Mouse (Mus musculus): ENCODE results near the gene Thap2. TPM values are rescaled to one million over a fixed set of nuclear protein-coding genes. Genes with fewer than 3 reads are reported as not detected.

The Thap2 gene
- polyA plus RNA-seq, 1 experiment from 2014 or later = 36.1 TPM

- no peaks in the 10 kb centered on the region for H3K9me3 ChIP-seq
- no peak overlapping the region for H3K27ac ChIP-seq
- no peak overlapping the region for H3K4me3 ChIP-seq (replicated peaks)
- H3K4me1 ChIP-seq (replicated peaks) = no peaks in the 10 kb centered on the region
- H3K36me3 ChIP-seq = no peaks in the 10 kb centered on the region
- no peak overlapping the region for H3K9ac ChIP-seq (replicated peaks)
- no peak overlapping the region for H3K4me2 ChIP-seq (replicated peaks)
- H3K27me3 ChIP-seq = no peaks in the 10 kb centered on the region
- no peak for ATAC-seq
- 9% methylated on average over 6 of the region's 6 CpGs for WGBS
Measured at GRCm38 (mm10) chr10:115323295-115323694, 60.9 kb downstream of the Thap2 start.

GRCm38 (mm10) chr10:115321317-115322035 lies 62.8 kb downstream of the Thap2 start:
- no peaks in the 10 kb centered on the region for H3K27me3 ChIP-seq
- H3K9me3 ChIP-seq = no peaks in the 10 kb centered on the region
- no peaks in the 10 kb centered on the region for H3K36me3 ChIP-seq
- no peak overlapping the region for H3K9ac ChIP-seq (replicated peaks)
- no peak overlapping the region for H3K4me2 ChIP-seq (replicated peaks)
- H3K4me3 ChIP-seq (replicated peaks) = no peak overlapping the region
- ATAC-seq = no peak
- H3K4me1 ChIP-seq (replicated peaks) = peaks cover 1% of the 10 kb centered on the region
- no peak overlapping the region for H3K27ac ChIP-seq
- WGBS = 63% methylated on average over 5 of the region's 5 CpGs

Other genes starting within 250 kb of the Thap2 start
- gene Tph2, start 199.4 kb downstream of the Thap2 start, polyA plus RNA-seq (2015; fragmentation: Nextera tagmentation; extraction: Ambion mirVana) = 2.2 and 7.8 TPM in 2 replicates
- 36.5 and 42.5 TPM in 2 replicates for gene Tbc1d15, start 133.0 kb downstream of the Thap2 start, polyA plus RNA-seq (2015; fragmentation: Nextera tagmentation; extraction: Ambion mirVana)
- 6.7 and 7.0 TPM in 2 replicates for gene Rab21, start 68.8 kb downstream of the Thap2 start, polyA plus RNA-seq (2015; fragmentation: Nextera tagmentation; extraction: Ambion mirVana)
- gene Tmem19, start 21.9 kb downstream of the Thap2 start, polyA plus RNA-seq (2015; fragmentation: Nextera tagmentation; extraction: Ambion mirVana) = 41.9 and 43.4 TPM in 2 replicates
- gene Zfc3h1, start 516 bp upstream of the Thap2 start, polyA plus RNA-seq (2015; fragmentation: Nextera tagmentation; extraction: Ambion mirVana) = 21.4 and 24.6 TPM in 2 replicates
- gene A930009A15Rik, start 185.5 kb upstream of the Thap2 start, polyA plus RNA-seq (2015; fragmentation: Nextera tagmentation; extraction: Ambion mirVana) = 0.61 and 0.69 TPM in 2 replicates
- 2.2 and 2.9 TPM in 2 replicates for gene Lgr5, start 203.3 kb upstream of the Thap2 start, polyA plus RNA-seq (2015; fragmentation: Nextera tagmentation; extraction: Ambion mirVana)

All from midbrain, embryonic 13.5 days (tissue).